Mouse (Mus musculus): ENCODE measurements around the gene Dlgap4. TPM values are rescaled to one million over a fixed set of nuclear protein-coding genes. Genes with fewer than 3 reads are reported as not detected.

The Dlgap4 gene
- polyA plus RNA-seq, 1 experiment from 2014 or later, result 201 TPM

DNA sequence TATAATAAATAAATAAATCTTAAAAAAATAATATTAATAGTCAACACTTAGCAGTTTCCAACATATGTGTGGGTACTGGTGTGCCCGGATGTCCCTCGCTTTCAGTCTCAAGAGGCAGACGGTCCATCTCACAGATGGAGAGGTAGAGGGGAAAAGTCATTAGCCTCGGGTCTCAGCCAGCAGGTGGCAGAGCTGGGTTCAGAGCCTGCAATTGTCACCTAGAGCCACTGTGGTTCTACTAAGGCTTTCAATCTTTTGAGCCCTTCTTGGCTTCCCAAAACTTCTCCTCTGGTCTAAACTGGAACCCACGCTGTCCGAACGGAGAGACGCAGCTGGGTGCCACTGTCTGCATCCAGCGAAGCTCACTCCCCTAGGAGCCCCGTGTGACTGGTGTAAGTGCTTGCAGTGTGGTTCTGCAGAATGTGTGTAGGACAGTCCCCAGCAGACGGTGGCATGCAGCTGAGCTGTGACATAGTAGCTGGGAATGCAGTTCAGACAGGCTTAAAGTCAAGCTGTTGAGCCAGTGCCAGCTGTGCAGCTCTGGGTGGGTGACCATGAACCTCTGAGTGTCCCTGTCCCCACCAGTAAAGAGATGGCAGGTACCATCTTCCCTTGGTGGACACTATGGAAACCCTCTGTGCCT lies 29.2 kb upstream of the Dlgap4 start:
- H3K4me1 ChIP-seq (ENCODE audit: control insufficient read depth, insufficient read depth, low read depth, low read length), result peaks cover 12% of the 10 kb centered on the region
- H3K4me2 ChIP-seq (ENCODE audit: low read length), result peak overlapping the region; percentile 47
- H3K9ac ChIP-seq (ENCODE audit: low read depth, low read length), result no peak overlapping the region
- ATAC-seq, result peak; percentile 35; the same call in 1 of the 2 replicates
- WGBS, result 59% methylated on average over 11 of the region's 11 CpGs
- H3K27ac ChIP-seq (ENCODE audit: low read depth, low read length), result no peak overlapping the region
- H3K27me3 ChIP-seq (replicated peaks; ENCODE audit: control insufficient read depth, insufficient read depth, low read length), result no peaks in the 10 kb centered on the region
- no peak overlapping the region for H3K4me3 ChIP-seq (ENCODE audit: low read length)
- no peaks in the 10 kb centered on the region for H3K36me3 ChIP-seq (ENCODE audit: control insufficient read depth, insufficient read depth, low read length)
- no peaks in the 10 kb centered on the region for H3K9me3 ChIP-seq (ENCODE audit: control insufficient read depth, low read length)

GRCm38 (mm10) chr2:156584797-156585471 lies 28.6 kb upstream of the Dlgap4 start:
- peak overlapping the region; percentile 34; the same call in 1 of the 2 replicates for H3K9ac ChIP-seq (ENCODE audit: low read depth, low read length)
- peak overlapping the region; percentile 47 for H3K4me2 ChIP-seq (ENCODE audit: low read length)
- H3K9me3 ChIP-seq (ENCODE audit: control insufficient read depth, low read length), result no peaks in the 10 kb centered on the region
- no peaks in the 10 kb centered on the region for H3K27me3 ChIP-seq (replicated peaks; ENCODE audit: control insufficient read depth, insufficient read depth, low read length)
- no peaks in the 10 kb centered on the region for H3K36me3 ChIP-seq (ENCODE audit: control insufficient read depth, insufficient read depth, low read length)
- peak; percentile 69 for ATAC-seq
- H3K4me3 ChIP-seq (ENCODE audit: low read length), result 0 out of 2 replicates have a peak overlapping the region, but pooled peaks have one; percentile 5
- no peak overlapping the region; the same call in 1 of the 2 replicates for H3K27ac ChIP-seq (ENCODE audit: low read depth, low read length)
- peaks cover 12% of the 10 kb centered on the region for H3K4me1 ChIP-seq (ENCODE audit: control insufficient read depth, insufficient read depth, low read depth, low read length)
- 14% methylated on average over 14 of the region's 14 CpGs for WGBS

GRCm38 (mm10) chr2:156589481-156589880 lies 24.0 kb upstream of the Dlgap4 start:
- WGBS, result 92% methylated on average over 9 of the region's 9 CpGs
- no peak overlapping the region for H3K4me3 ChIP-seq (ENCODE audit: low read length)
- no peak overlapping the region for H3K9ac ChIP-seq (ENCODE audit: low read depth, low read length)
- H3K27me3 ChIP-seq (replicated peaks; ENCODE audit: control insufficient read depth, insufficient read depth, low read length), result no peaks in the 10 kb centered on the region
- no peak for ATAC-seq
- H3K36me3 ChIP-seq (ENCODE audit: control insufficient read depth, insufficient read depth, low read length), result no peaks in the 10 kb centered on the region
- H3K4me2 ChIP-seq (ENCODE audit: low read length), result no peak overlapping the region
- H3K4me1 ChIP-seq (ENCODE audit: control insufficient read depth, insufficient read depth, low read depth, low read length), result peaks cover 12% of the 10 kb centered on the region
- no peak overlapping the region for H3K27ac ChIP-seq (ENCODE audit: low read depth, low read length)
- no peaks in the 10 kb centered on the region for H3K9me3 ChIP-seq (ENCODE audit: control insufficient read depth, low read length)

- Histone ChIP-seq H3K27me3 (replicated peaks; ENCODE audit: control insufficient read depth, insufficient read depth, low read length) (no peaks in the 10 kb centered on the region), H3K4me3 (ENCODE audit: low read length) (no peak overlapping the region)
- WGBS, result 73% methylated on average over 15 of the region's 15 CpGs
Measured at GRCm38 (mm10) chr2:156594987-156595490, 18.5 kb upstream of the Dlgap4 start.

DNA sequence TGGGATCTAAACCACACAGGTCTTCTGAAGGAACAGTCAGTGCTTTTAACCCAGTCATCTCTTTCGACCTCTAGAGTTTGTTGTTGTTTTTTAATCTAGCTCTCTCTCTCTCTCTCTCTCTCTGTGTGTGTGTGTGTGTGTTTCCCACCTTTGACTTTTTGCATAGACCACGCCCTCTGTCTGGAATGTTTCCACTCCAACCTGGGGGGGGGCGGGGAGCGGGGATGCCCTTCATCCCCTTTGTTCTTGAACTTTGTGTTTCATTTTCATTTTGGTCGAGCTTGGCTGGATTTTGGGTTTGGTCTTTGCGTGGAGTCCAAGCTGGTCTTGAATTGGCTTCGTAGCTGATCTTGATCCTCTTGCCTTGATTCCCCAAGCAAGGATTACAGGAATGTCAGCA lies 10.9 kb upstream of the Dlgap4 start:
- no peaks in the 10 kb centered on the region for H3K9me3 ChIP-seq (ENCODE audit: control insufficient read depth, low read length)
- H3K27ac ChIP-seq (ENCODE audit: low read depth, low read length), result no peak overlapping the region
- WGBS, result 73% methylated on average over 7 of the region's 7 CpGs
- H3K4me1 ChIP-seq (ENCODE audit: control insufficient read depth, insufficient read depth, low read depth, low read length), result no peaks in the 10 kb centered on the region
- H3K36me3 ChIP-seq (ENCODE audit: control insufficient read depth, insufficient read depth, low read length), result no peaks in the 10 kb centered on the region
- H3K4me3 ChIP-seq (ENCODE audit: low read length), result no peak overlapping the region
- H3K9ac ChIP-seq (ENCODE audit: low read depth, low read length), result no peak overlapping the region
- H3K27me3 ChIP-seq (replicated peaks; ENCODE audit: control insufficient read depth, insufficient read depth, low read length), result no peaks in the 10 kb centered on the region
- H3K4me2 ChIP-seq (ENCODE audit: low read length), result no peak overlapping the region
- no peak for ATAC-seq

More at GRCm38 (mm10) chr2:156594987-156595490, 18.5 kb upstream of the Dlgap4 start:
- Histone ChIP-seq H3K9ac (ENCODE audit: low read depth, low read length) (no peak overlapping the region), H3K4me1 (ENCODE audit: control insufficient read depth, insufficient read depth, low read depth, low read length) (no peaks in the 10 kb centered on the region), H3K36me3 (ENCODE audit: control insufficient read depth, insufficient read depth, low read length) (no peaks in the 10 kb centered on the region), H3K4me2 (ENCODE audit: low read length) (no peak overlapping the region), H3K27ac (ENCODE audit: low read depth, low read length) (no peak overlapping the region), H3K9me3 (ENCODE audit: control insufficient read depth, low read length) (no peaks in the 10 kb centered on the region)
- no peak for ATAC-seq

- Histone ChIP-seq H3K9me3 (ENCODE audit: control insufficient read depth, low read length) (no peaks in the 10 kb centered on the region), H3K4me3 (ENCODE audit: low read length) (no peak overlapping the region), H3K9ac (ENCODE audit: low read depth, low read length) (no peak overlapping the region), H3K27ac (ENCODE audit: low read depth, low read length) (no peak overlapping the region), H3K36me3 (ENCODE audit: control insufficient read depth, insufficient read depth, low read length) (no peaks in the 10 kb centered on the region), H3K4me2 (ENCODE audit: low read length) (no peak overlapping the region), H3K27me3 (replicated peaks; ENCODE audit: control insufficient read depth, insufficient read depth, low read length) (no peaks in the 10 kb centered on the region), H3K4me1 (ENCODE audit: control insufficient read depth, insufficient read depth, low read depth, low read length) (no peaks in the 10 kb centered on the region)
- no peak for ATAC-seq
- 86% methylated on average over 9 of the region's 9 CpGs for WGBS
Measured at GRCm38 (mm10) chr2:156603671-156604070, 9.8 kb upstream of the Dlgap4 start.

- H3K27me3 ChIP-seq (replicated peaks; ENCODE audit: control insufficient read depth, insufficient read depth, low read length), result no peaks in the 10 kb centered on the region
- no peak overlapping the region for H3K4me2 ChIP-seq (ENCODE audit: low read length)
- no peak for ATAC-seq
- no peaks in the 10 kb centered on the region for H3K36me3 ChIP-seq (ENCODE audit: control insufficient read depth, insufficient read depth, low read length)
- WGBS, result 43% methylated on average over 3 of the region's 3 CpGs
- H3K9me3 ChIP-seq (ENCODE audit: control insufficient read depth, low read length), result no peaks in the 10 kb centered on the region
- no peak overlapping the region for H3K27ac ChIP-seq (ENCODE audit: low read depth, low read length)
- H3K4me3 ChIP-seq (ENCODE audit: low read length), result no peak overlapping the region
- H3K9ac ChIP-seq (ENCODE audit: low read depth, low read length), result no peak overlapping the region
- H3K4me1 ChIP-seq (ENCODE audit: control insufficient read depth, insufficient read depth, low read depth, low read length), result no peaks in the 10 kb centered on the region
Measured at GRCm38 (mm10) chr2:156605144-156605543, 8.4 kb upstream of the Dlgap4 start.

GRCm38 (mm10) chr2:156605971-156606370 lies 7.5 kb upstream of the Dlgap4 start:
- H3K4me3 ChIP-seq (ENCODE audit: low read length), result no peak overlapping the region
- H3K9me3 ChIP-seq (ENCODE audit: control insufficient read depth, low read length), result no peaks in the 10 kb centered on the region
- WGBS, result 70% methylated on average over 5 of the region's 5 CpGs
- ATAC-seq, result no peak
- H3K9ac ChIP-seq (ENCODE audit: low read depth, low read length), result no peak overlapping the region
- H3K36me3 ChIP-seq (ENCODE audit: control insufficient read depth, insufficient read depth, low read length), result no peaks in the 10 kb centered on the region
- no peak overlapping the region for H3K27ac ChIP-seq (ENCODE audit: low read depth, low read length)
- no peaks in the 10 kb centered on the region for H3K27me3 ChIP-seq (replicated peaks; ENCODE audit: control insufficient read depth, insufficient read depth, low read length)
- H3K4me1 ChIP-seq (ENCODE audit: control insufficient read depth, insufficient read depth, low read depth, low read length), result no peaks in the 10 kb centered on the region
- H3K4me2 ChIP-seq (ENCODE audit: low read length), result no peak overlapping the region

GRCm38 (mm10) chr2:156613081-156613540 lies 394 bp upstream of the Dlgap4 start:
- Histone ChIP-seq H3K9me3 (ENCODE audit: control insufficient read depth, low read length) (no peaks in the 10 kb centered on the region), H3K4me1 (ENCODE audit: control insufficient read depth, insufficient read depth, low read depth, low read length) (peaks cover 6% of the 10 kb centered on the region), H3K36me3 (ENCODE audit: control insufficient read depth, insufficient read depth, low read length) (no peaks in the 10 kb centered on the region), H3K4me3 (ENCODE audit: low read length) (peak overlapping the region; percentile 78), H3K27ac (ENCODE audit: low read depth, low read length) (no peak overlapping the region; the same call in 1 of the 2 replicates), H3K9ac (ENCODE audit: low read depth, low read length) (peak overlapping the region; percentile 86), H3K27me3 (replicated peaks; ENCODE audit: control insufficient read depth, insufficient read depth, low read length) (no peaks in the 10 kb centered on the region), H3K4me2 (ENCODE audit: low read length) (peak overlapping the region; percentile 82)
- peak; percentile 55 for ATAC-seq
- 1% methylated on average over 33 of the region's 41 CpGs for WGBS

All from hindbrain, embryonic 16.5 days (tissue).